Mouse (Mus musculus) layer of hippocampus, adult 6 months (tissue): Measurements from ENCODE around the gene Atad2b. TPM values are rescaled to one million over a fixed set of nuclear protein-coding genes. Genes with fewer than 3 reads are reported as not detected.

Experiments used
- long read RNA-seq, 2 experiments: library from polyadenylated mRNA; unstranded; transcript quantifications; one replicate each; pipeline ENCODE4 v2.0.0; 2019 to 2020
- polyA plus RNA-seq: library from polyadenylated mRNA; unstranded; fragments of <200 nt; fragmentation: Nextera tagmentation; gene quantifications from 2 replicates; pipeline ENCODE4 v1.2.3, GENCODE M21; 2021

Atad2b gene
- polyA plus RNA-seq: 1.1 TPM in 2 replicates
- long read RNA-seq, experiment 1, partial matches to known transcripts: 2 of 6 reads
- long read RNA-seq, experiment 1, other reads (novel, unspliced or antisense): 4 of 6 reads
- long read RNA-seq, experiment 2, partial matches to known transcripts: 2 of 5 reads
- long read RNA-seq, experiment 2, other reads (novel, unspliced or antisense): 3 of 5 reads

DNA sequence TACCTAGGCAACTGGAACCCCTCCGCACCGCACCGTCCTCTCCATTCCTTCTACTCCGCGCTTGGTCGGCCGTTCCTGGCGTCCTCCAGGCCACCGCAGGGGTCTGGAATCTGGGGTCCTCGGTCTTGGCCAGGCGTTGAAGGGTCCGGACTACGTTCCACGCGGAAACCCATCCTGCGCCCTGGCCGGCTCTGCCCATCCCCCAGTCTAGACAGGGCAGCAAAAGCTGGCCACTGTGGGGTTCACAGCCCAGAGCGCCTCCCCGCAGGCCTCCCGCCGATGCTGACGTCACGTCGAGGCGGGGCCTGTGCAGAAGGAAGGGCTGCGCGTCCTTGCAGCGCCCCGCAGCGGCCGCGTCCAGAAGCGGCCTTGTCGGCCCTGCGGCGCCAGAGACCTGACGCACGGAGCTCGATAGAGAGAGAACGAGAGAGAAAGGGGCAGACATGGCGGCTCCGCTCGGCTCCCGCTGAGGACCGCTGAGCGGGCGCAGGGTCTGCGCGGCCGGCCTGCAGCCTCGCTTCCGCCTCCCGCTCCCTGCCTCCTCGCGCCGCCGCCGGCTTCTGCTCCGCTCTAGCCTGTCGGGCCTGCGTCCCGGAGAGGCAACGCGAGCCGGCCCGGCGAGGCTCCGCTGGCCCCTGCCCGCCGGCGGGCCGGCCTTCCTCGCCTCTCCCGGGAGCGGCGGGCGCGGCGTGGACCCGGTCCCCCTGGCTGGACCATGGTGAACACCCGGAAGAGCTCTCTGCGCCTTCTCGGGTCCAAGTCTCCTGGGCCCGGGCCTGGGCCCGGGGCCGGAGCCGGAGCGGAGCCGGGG lies at the start of gene Atad2b:
Gene Atad2b, plus strand, starts transcription at position 360 of the 811 bp plus-strand sequence.

DNA sequence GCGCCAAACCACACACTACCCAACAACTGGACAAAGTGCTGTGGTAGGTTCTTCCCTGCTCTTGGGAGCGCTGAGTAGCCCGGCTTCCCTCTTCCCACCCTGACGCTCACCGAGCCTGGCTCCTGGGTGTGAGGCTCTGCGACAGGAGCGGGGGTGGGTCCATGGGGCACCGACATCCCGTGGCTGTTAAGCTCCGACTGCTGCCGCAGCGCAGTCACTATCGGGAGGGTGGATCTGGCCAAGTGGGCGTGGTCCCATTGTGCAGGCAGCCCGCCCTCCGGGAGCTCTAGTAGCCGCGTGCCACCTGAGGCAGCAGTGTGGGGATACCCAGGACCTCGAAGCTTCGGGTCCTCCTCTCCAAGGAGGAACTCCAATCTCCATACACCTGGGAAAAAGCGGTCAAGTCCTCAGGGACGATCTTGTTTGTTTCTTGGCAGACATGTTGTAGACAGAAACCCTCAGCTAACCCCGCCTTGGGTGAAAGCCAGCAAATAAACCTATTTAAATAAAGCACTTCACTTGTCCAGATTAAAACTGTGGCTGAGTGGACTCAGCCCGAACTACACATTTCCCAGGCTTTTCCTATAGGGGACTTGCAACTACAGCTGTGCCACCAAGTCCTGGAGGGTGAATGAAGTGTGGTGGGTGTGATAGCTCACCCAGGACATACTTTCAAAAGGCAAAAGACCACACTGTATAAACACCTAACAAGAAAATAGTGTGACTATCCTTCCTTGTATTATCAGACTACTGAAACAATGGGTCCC lies 42.8 kb upstream of the Atad2b start, which contains the start of gene Mfsd2b:
Gene Mfsd2b, minus strand, starts transcription at position 199 of the 767 bp plus-strand sequence.

DNA sequence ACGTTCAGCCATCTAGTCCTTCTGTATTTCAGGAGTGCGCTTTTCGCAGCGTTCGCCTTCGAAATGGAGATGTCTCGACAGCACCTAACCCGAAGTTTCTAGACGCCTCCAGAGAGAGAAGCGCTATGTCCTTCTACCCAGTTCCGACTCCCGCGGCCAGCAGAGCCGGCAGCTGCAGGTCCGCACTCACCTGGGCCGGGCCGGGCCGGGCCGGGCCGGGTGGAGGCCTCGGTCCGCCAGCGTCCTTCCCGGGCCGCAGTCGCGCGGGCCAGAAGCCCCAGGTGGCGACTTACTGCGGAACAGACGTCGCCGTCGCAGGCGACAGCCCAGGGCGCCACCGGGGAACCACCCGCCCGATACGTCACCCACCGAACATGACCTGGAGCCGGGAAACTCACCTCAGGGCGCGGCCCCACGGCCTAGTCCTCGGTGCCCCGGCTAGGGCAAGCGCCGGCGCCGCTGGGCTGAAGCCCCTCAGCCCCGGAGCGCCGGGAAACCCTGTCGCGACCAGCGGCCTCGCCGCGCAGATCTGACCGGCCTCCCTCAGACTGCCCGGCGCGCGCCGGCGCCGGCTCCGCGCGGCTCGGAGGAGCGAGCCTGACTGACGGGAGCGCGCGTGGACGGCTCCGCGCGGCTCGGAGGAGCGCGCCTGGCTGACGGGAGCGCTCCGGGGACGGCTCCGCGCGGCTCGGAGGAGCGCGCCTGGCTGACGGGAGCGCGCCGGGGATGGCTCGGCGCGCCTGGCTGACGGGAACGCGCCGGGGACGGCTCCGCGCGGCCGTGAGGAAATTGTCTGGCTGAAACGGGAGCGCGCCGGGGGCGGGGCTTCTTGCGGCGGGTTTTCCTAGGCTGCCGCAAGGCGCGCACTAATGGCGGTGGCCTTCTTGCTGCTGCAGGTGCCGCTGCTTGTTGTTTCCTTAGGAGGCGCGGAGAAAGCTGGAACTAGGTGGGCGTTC lies 9.9 kb upstream of the Atad2b start, which contains the start of gene Ubxn2a:
Gene Ubxn2a, minus strand, starts transcription at position 755 of the 956 bp plus-strand sequence.

Other genes starting within 250 kb of the Atad2b start
- gene Fam228a, start 178.9 kb upstream of the Atad2b start, polyA plus RNA-seq: 0.15 and 0.29 TPM in 2 replicates
- gene Pfn4, start 148.3 kb upstream of the Atad2b start, polyA plus RNA-seq: 20.5 and 22.1 TPM in 2 replicates
- gene Fam228b, start 148.1 kb upstream of the Atad2b start, polyA plus RNA-seq: 8.8 and 11.9 TPM in 2 replicates
- 148 and 151 TPM in 2 replicates for gene Sf3b6, start 99.8 kb upstream of the Atad2b start, polyA plus RNA-seq
- gene Fkbp1b, start 75.8 kb upstream of the Atad2b start, polyA plus RNA-seq: 78.4 and 87.8 TPM in 2 replicates
- 8.6 and 11.6 TPM in 2 replicates for gene Wdcp, start 74.0 kb upstream of the Atad2b start, polyA plus RNA-seq
- gene Mfsd2b, start 43.0 kb upstream of the Atad2b start, polyA plus RNA-seq: 0.10 TPM in 2 replicates
- gene Ubxn2a, start 9.6 kb upstream of the Atad2b start, polyA plus RNA-seq: 43.6 and 44.4 TPM in 2 replicates